Mouse (Mus musculus) kidney, adult 11 months (tissue): ENCODE measurements around the gene Lamc1.

ENCODE experiments used
- DNase-seq: peaks from one replicate; pipeline ENCODE4 v3.0.0; 2022

Gene Lamc1

GRCm38 (mm10) chr1:153252540-153253210 is 79.9 kb downstream of the Lamc1 start:
- DNase-seq = no peak

GRCm38 (mm10) chr1:153251590-153252206 is 80.9 kb downstream of the Lamc1 start:
- DNase-seq = peak; percentile 56

- no peak for DNase-seq
Observed at GRCm38 (mm10) chr1:153241346-153241745, 91.2 kb downstream of the Lamc1 start.

GRCm38 (mm10) chr1:153235576-153235975 is 97.0 kb downstream of the Lamc1 start:
- no peak for DNase-seq

GRCm38 (mm10) chr1:153231681-153232080 is 100.9 kb downstream of the Lamc1 start:
- no peak for DNase-seq

- DNase-seq = no peak
Observed at GRCm38 (mm10) chr1:153227916-153228315, 104.7 kb downstream of the Lamc1 start.

- no peak for DNase-seq
Observed at GRCm38 (mm10) chr1:153227096-153227495, 105.5 kb downstream of the Lamc1 start.

GRCm38 (mm10) chr1:153225786-153226725 is 106.5 kb downstream of the Lamc1 start:
- peak; percentile 14 for DNase-seq

GRCm38 (mm10) chr1:153224331-153224730 is 108.3 kb downstream of the Lamc1 start:
- no peak for DNase-seq

- DNase-seq = no peak
Observed at GRCm38 (mm10) chr1:153219376-153219775, 113.2 kb downstream of the Lamc1 start.

- no peak for DNase-seq
Observed at GRCm38 (mm10) chr1:153216516-153216915, 116.1 kb downstream of the Lamc1 start.

- DNase-seq = no peak
Observed at GRCm38 (mm10) chr1:153215676-153216075, 116.9 kb downstream of the Lamc1 start.

- no peak for DNase-seq
Observed at GRCm38 (mm10) chr1:153210992-153211391, 121.6 kb downstream of the Lamc1 start.

GRCm38 (mm10) chr1:153210198-153210597 is 122.4 kb downstream of the Lamc1 start:
- DNase-seq = no peak

- DNase-seq = no peak
Observed at GRCm38 (mm10) chr1:153202195-153202594, 130.4 kb downstream of the Lamc1 start.

- no peak for DNase-seq
Observed at GRCm38 (mm10) chr1:153201448-153201847, 131.1 kb downstream of the Lamc1 start.

GRCm38 (mm10) chr1:153197316-153197850 is 135.2 kb downstream of the Lamc1 start:
- DNase-seq = no peak

- DNase-seq = no peak
Observed at GRCm38 (mm10) chr1:153192945-153193344, 139.6 kb downstream of the Lamc1 start.

- no peak for DNase-seq
Observed at GRCm38 (mm10) chr1:153192379-153192778, 140.2 kb downstream of the Lamc1 start.

GRCm38 (mm10) chr1:153191943-153192329 is 140.7 kb downstream of the Lamc1 start:
- DNase-seq = peak; percentile 80

- peak; percentile 40 for DNase-seq
Observed at GRCm38 (mm10) chr1:153191237-153191942, 141.2 kb downstream of the Lamc1 start.

- DNase-seq = no peak
Observed at GRCm38 (mm10) chr1:153188081-153188480, 144.5 kb downstream of the Lamc1 start.
